Comparison of ENCODE assay signal across 18 mouse cellular contexts in the genomic region with DNA sequence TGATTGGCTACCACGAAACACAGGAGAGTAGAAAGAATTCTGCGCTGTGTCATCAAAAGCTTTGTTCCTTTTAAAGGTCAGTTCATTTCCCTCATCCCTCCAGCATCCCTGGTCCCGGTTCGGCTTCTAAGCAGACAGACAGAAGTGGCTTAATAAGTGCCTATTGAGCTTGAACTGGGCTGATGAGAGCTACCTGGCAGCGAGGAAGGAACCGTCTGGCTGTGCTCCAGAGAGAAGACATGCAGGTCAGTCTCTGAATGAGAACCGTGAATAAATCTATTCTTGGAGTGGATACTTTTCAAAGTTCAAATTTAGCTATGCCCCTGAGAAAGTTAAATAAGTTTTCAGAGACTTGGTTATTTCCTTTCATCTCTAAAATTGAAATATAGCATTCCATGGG.
DNase-seq lines count a peak whose midpoint lies in the region; TF ChIP-seq lines count a peak whose summit lies in the region.
"Had no signal": no experiment of that assay in that cellular context is flagged by ENCODE, and none has a peak within 500 bp of the region (broad histone marks: within the 10 kb centered on the region; RNA-seq: fewer than 3 reads in every experiment).

No protein-coding gene starts in this region.

- no peak overlapping the region for H3K4me3 ChIP-seq in cerebellum, adult 2 months (replicated peaks; ENCODE audit: insufficient read depth, low read depth, low read length)
- H3K4me3 ChIP-seq: embryonic facial prominence, embryonic 13.5 days; embryonic facial prominence, embryonic 15.5 days; erythroblast, embryonic 14.5 days; forebrain, embryonic 10.5 days; forebrain, embryonic 12.5 days; gastrocnemius, adult 2 months had no signal

- no peak for TF ChIP-seq CTCF in cerebellum, adult 2 months (IDR thresholded peaks at IDR 0.05; ENCODE audit: borderline replicate concordance, insufficient read depth, low read depth, low read length)

- no peaks in the 10 kb centered on the region for H3K4me1 ChIP-seq in cerebellum, adult 2 months (ENCODE audit: control insufficient read depth, insufficient read depth, low read length)
- H3K4me1 ChIP-seq: embryonic facial prominence, embryonic 13.5 days; embryonic facial prominence, embryonic 15.5 days; forebrain, embryonic 10.5 days; forebrain, embryonic 12.5 days had no signal

- peak; percentile 11 to 21 for DNase-seq in cerebellum, adult 2 months
- no peak for DNase-seq in cerebellum, adult 11 months
- peak; percentile 46 to 54 for DNase-seq in cerebellum, postnatal 14 days
- DNase-seq in cerebellum, adult 8-10 months = no peak
- DNase-seq in brain, adult 2 months (ENCODE audit: low read depth, low spot score) = peak; percentile 35
- DNase-seq in heart, adult 11 months = no peak
- DNase-seq: adrenal gland, adult 2 months; adrenal gland, postnatal 10 days; adrenal gland, postnatal 25 days; B cell, adult 2 months; cerebellum, adult 18-20 months; embryo, embryonic 11 days; gastrocnemius, adult 2 months had no signal

- H3K27ac ChIP-seq in cerebellum, adult 2 months (ENCODE audit: insufficient read depth, low read length) = no peak overlapping the region
- H3K27ac ChIP-seq: embryonic facial prominence, embryonic 13.5 days; embryonic facial prominence, embryonic 15.5 days; forebrain, embryonic 10.5 days; forebrain, embryonic 12.5 days; gastrocnemius, adult 2 months had no signal

- H3K27me3 ChIP-seq in cerebellum, adult 2 months (ENCODE audit: control insufficient read depth, insufficient read depth, low read length) = no peaks in the 10 kb centered on the region
- H3K27me3 ChIP-seq: embryonic facial prominence, embryonic 13.5 days; embryonic facial prominence, embryonic 15.5 days; forebrain, embryonic 12.5 days had no signal

- TF ChIP-seq POLR2A in cerebellum, adult 2 months (IDR thresholded peaks at IDR 0.05; ENCODE audit: borderline replicate concordance, insufficient read depth, low read length) = no peak

- WGBS in cerebellum, adult 2 months = 39% methylated on average over 7 of the region's 7 CpGs

Comparison
In these comparisons a context has a peak if more than half of its experiments do, and no peak if none do; other contexts are left out.
1. DNase-seq: peak in cerebellum, adult 2 months (2 of 2), cerebellum, postnatal 14 days (2 of 2) and brain, adult 2 months (single experiment); none in cerebellum, adult 11 months (single experiment), cerebellum, adult 8-10 months (single experiment) and heart, adult 11 months (single experiment).